Mouse (Mus musculus) brain, embryonic 14.5 days (tissue): Measurements from ENCODE around the gene Krt77.
A peak's percentile ranks its signal among the peaks of the same experiment; 100 is the strongest.

ENCODE experiments used
- CTCF ChIP-seq: fragments of 200-500 bp; IDR thresholded peaks from 2 replicates; pipeline ENCODE4 v1.5.1; 2012; ENCODE audit warnings: inconsistent platforms, mild to moderate bottlenecking, moderate library complexity, borderline replicate concordance; ENCODE audit not compliant: insufficient read depth, insufficient read length; ENCODE audit errors: extremely low read depth
- POLR2A ChIP-seq: fragments of 200-500 bp; IDR thresholded peaks from 2 replicates; pipeline ENCODE4 v1.6.1; 2012; ENCODE audit warnings: mild to moderate bottlenecking, inconsistent platforms, borderline replicate concordance; ENCODE audit not compliant: poor library complexity, insufficient read depth, insufficient read length, severe bottlenecking; ENCODE audit errors: extremely low read depth

DNA sequence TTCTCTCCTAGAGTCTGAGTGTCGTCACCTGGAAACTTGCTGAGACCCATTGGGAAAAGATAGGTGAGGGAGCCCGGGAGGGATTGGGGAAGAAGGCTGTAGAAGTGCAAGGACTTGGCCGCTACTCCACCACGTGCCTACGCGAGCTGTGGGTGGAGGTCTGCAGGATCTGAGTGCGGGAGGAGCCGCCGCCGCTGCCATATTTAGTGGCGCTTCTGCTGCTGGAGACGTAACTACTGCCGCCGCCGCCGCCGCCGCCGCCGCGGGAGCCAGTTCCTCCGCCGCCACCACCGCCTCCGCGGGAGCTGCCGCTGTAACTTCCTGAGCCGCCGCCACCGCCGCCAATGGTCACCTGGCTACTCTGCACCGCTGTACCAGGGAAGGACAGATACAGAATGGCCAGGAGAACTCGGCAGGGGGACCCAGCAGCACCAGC lies 9.8 kb downstream of the Krt77 start:
- 0 out of 2 replicates have a peak, but pooled peaks have one; percentile 6 for TF ChIP-seq CTCF
- no peak for TF ChIP-seq POLR2A
